Mouse (Mus musculus): ENCODE data around the gene Ints13.

- TF ChIP-seq POLR2A (IDR thresholded peaks at IDR 0.05; ENCODE audit: insufficient read length, low read depth) (no peak), MYOG (IDR thresholded peaks at IDR 0.05; ENCODE audit: control insufficient read depth in 1 of 3, insufficient read depth in 1 of 3, insufficient read length in 2 of 3, low read depth in 2 of 3) (no peak), MYOD1 (IDR thresholded peaks at IDR 0.05; ENCODE audit: control insufficient read depth in 1 of 3, insufficient read length in 2 of 3, low read depth in 2 of 3) (no peak), USF1 (IDR thresholded peaks at IDR 0.05; ENCODE audit: low read depth) (no peak), MAX (IDR thresholded peaks at IDR 0.05; ENCODE audit: low read depth) (no peak), CEBPB (IDR thresholded peaks at IDR 0.05; ENCODE audit: insufficient read depth, poor library complexity, severe bottlenecking) (no peak), POLR2AphosphoS2 (IDR thresholded peaks at IDR 0.05; ENCODE audit: insufficient read length, low read depth) (no peak), TCF12 (IDR thresholded peaks at IDR 0.05; ENCODE audit: insufficient read depth, poor library complexity, severe bottlenecking) (no peak), E2F4 (IDR thresholded peaks at IDR 0.05; ENCODE audit: insufficient read depth) (no peak), REST (IDR thresholded peaks at IDR 0.05; ENCODE audit: insufficient read depth, insufficient read length) (no peak)
Observed at GRCm38 (mm10) chr6:146603651-146604050, 26.0 kb upstream of the Ints13 start.
